Mouse (Mus musculus) CD4-positive naive resting alpha-beta T cell, adult 57 days (primary cell): ENCODE data around the gene Insyn1. TPM values are rescaled to one million over a fixed set of nuclear protein-coding genes. Genes with fewer than 3 reads are reported as not detected.

Experiments
- total RNA-seq: library from RNA; stranded (reverse); gene quantifications from one replicate; pipeline ENCODE4 v1.2.4, GENCODE M21; 2023

The Insyn1 gene
- total RNA-seq = not detected

DNA sequence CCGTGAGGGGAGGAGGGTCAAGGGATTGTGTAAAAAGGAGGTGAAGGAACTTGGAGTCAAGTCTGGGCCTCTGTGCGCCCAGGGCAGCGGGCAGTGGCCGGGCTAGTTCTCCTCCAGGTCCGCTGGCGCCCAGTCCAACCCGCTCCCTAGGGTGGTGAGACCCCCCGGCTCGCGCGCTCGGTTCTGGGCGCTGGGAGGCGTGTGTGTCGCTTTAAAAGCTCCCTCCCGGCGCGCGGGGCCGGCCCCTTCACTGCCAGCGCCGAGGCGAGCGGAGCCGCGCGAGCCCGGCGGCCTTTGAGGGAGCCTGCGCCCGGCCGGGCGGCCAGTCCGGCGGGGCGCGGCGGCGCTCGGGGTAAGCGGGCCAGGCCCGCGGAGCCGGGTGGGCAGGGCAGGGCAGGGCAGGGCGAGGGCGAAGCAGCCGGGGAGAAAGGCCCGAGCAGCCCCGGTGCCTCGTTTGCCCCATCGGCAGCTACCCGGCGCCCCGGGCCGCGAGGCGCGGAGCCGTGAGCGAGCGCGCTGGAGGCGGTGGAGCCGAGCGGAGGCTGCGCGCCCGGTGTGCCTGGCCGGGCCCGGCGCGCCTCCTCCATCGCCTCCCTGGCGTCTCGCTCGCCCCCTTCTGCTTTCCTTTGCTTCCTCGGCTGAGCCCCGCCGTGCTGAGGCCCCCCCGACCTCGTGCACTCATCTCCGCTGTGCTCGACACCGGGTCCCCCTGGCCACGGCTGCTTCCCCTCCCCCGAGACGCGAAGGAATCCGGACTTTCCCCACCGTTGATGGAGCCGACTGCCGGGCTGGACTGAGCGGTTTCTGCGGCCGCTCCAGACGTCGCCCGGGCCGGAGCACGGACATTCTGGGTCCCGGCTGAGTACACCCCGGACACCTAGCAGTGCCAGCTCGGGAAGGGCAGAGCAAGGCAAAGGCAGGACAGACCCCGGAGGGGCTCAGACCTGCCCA lies at the start of gene Insyn1:
Gene Insyn1 (plus strand): TSS at position 753 of the 951 bp plus-strand sequence.

Other genes with a start within 250 kb of the Insyn1 start
- gene Pml, start 238.8 kb upstream of the Insyn1 start, total RNA-seq = 82.1 TPM
- 33.0 TPM for gene Stoml1, start 235.4 kb upstream of the Insyn1 start, total RNA-seq
- gene Loxl1, start 175.4 kb upstream of the Insyn1 start, total RNA-seq = 1.1 TPM
- not detected for gene Tbc1d21, start 118.1 kb upstream of the Insyn1 start, total RNA-seq
- gene Cd276, start 66.8 kb downstream of the Insyn1 start, total RNA-seq = 0.30 TPM
- gene Nptn, start 93.6 kb downstream of the Insyn1 start, total RNA-seq = 117 TPM